Mouse (Mus musculus) hindbrain, postnatal 0 days (tissue): ENCODE measurements around the gene Lysmd1. TPM values are rescaled to one million over a fixed set of nuclear protein-coding genes. Genes with fewer than 3 reads are reported as not detected.
A peak's percentile ranks its signal among the peaks of the same experiment; 100 is the strongest.

Experiments used
- ATAC-seq: fragments of 200-750 bp; cut with Nextera tagmentation; 2 replicates; pipeline ENCODE4 v1.8.0; 2017; ENCODE audit warnings: mild to moderate bottlenecking, moderate TSS enrichment, moderate library complexity
- DNase-seq: peaks from one replicate; pipeline ENCODE4 v3.0.0-alpha.2; 2015; ENCODE audit warnings: low spot score
- H3K27ac ChIP-seq: fragments of 300-500 bp; sonication (generic); 2 replicates; pipeline ENCODE4 v1.5.1; 2014; ENCODE audit warnings: mild to moderate bottlenecking
- H3K27me3 ChIP-seq: fragments of 300-500 bp; sonication (generic); 2 replicates; pipeline ENCODE4 v1.6.1; 2014; ENCODE audit warnings: low read length, mixed read lengths; ENCODE audit not compliant: insufficient read depth
- H3K36me3 ChIP-seq: fragments of 300-500 bp; sonication (generic); 2 replicates; pipeline ENCODE4 v1.6.1; 2014; ENCODE audit warnings: low read length, mixed read lengths; ENCODE audit not compliant: insufficient read depth
- H3K4me1 ChIP-seq: fragments of 300-500 bp; sonication (generic); 2 replicates; pipeline ENCODE4 v1.6.1; 2014; ENCODE audit warnings: antibody characterized with exemption, low read length, mixed read lengths; ENCODE audit not compliant: insufficient read depth
- H3K4me2 ChIP-seq: fragments of 300-500 bp; sonication (generic); 2 replicates; pipeline ENCODE4 v1.6.1; 2014; ENCODE audit warnings: low read depth, mild to moderate bottlenecking, low read length, moderate library complexity, mixed read lengths
- H3K4me3 ChIP-seq: fragments of 300-500 bp; sonication (generic); 2 replicates; pipeline ENCODE4 v1.5.1; 2014; ENCODE audit warnings: low read length
- H3K9ac ChIP-seq: fragments of 300-500 bp; sonication (generic); replicated peaks from 2 replicates; pipeline ENCODE4 v1.6.1; 2014; ENCODE audit warnings: mild to moderate bottlenecking, low read length, moderate library complexity, mixed read lengths
- H3K9me3 ChIP-seq: fragments of 300-500 bp; sonication (generic); 2 replicates; pipeline ENCODE4 v1.6.1; 2016; ENCODE audit warnings: low read length, mixed read lengths
- CTCF ChIP-seq: IDR thresholded peaks from 2 replicates; pipeline ENCODE4 v1.5.1; 2016; ENCODE audit warnings: antibody characterized with exemption, control low read depth, low read depth
- WGBS: fragments of 180-500 bp; shearing (Covaris S2); extraction: QIAGEN DNeasy Blood & Tissue Kit; methylation state at CpG from one replicate; pipeline ENCODE4 v1.1.7; 2014; 5-methylcytosine and 5-hydroxymethylcytosine counted together
- polyA plus RNA-seq: library from polyadenylated mRNA; unstranded; fragments of >200 nt; fragmentation: Nextera tagmentation; extraction: Ambion mirVana; gene quantifications from 2 replicates; pipeline ENCODE4 v1.2.1, GENCODE M21; 2015
- total RNA-seq: library from RNA; depleted of rRNA; stranded (reverse); fragments of >200 nt; gene quantifications from 2 replicates; pipeline ENCODE4 v1.2.3, GENCODE M21; 2014

The Lysmd1 gene
- total and polyA plus RNA-seq, 2 experiments from 2014 or later, result 33.4 to 42.4 TPM

- DNase-seq (no peak), ATAC-seq (no peak)
- no peak for TF ChIP-seq CTCF
- no peak overlapping the region for H3K9ac ChIP-seq
- WGBS, result 50% methylated on average over 3 of the region's 3 CpGs
- H3K9me3 ChIP-seq, result no peaks in the 10 kb centered on the region
- H3K4me2 ChIP-seq, result no peak overlapping the region
- no peaks in the 10 kb centered on the region for H3K4me1 ChIP-seq
- H3K4me3 ChIP-seq, result no peak overlapping the region
- no peak overlapping the region for H3K27ac ChIP-seq
- H3K27me3 ChIP-seq, result no peaks in the 10 kb centered on the region
- no peaks in the 10 kb centered on the region for H3K36me3 ChIP-seq
Observed at GRCm38 (mm10) chr3:95147924-95148323, 14.0 kb downstream of the Lysmd1 start.

DNA sequence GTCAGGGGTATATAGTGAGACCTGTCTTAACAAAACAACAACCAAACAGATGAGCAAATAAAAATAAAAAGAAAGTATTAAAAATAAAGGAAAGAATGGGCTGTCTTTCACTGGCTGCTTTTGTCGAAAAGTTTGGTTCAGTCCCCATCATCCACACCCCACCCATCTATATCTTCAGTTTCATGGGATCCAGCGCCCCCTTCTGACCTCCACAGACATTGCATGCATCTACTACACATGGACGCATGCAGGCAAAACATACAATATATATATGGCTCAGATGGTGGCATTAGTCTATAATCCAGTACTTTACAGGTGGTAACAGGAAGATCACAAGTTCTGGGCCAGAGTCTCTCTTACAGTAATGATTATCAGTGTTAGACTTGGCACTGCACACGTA is 20.0 kb downstream of the Lysmd1 start:
- no peaks in the 10 kb centered on the region for H3K4me1 ChIP-seq
- ATAC-seq, result no peak
- H3K9ac ChIP-seq, result no peak overlapping the region
- no peaks in the 10 kb centered on the region for H3K36me3 ChIP-seq
- H3K9me3 ChIP-seq, result no peaks in the 10 kb centered on the region
- H3K4me3 ChIP-seq, result no peak overlapping the region
- no peaks in the 10 kb centered on the region for H3K27me3 ChIP-seq
- H3K27ac ChIP-seq, result no peak overlapping the region
- peak; percentile 59 for TF ChIP-seq CTCF
- no peak overlapping the region for H3K4me2 ChIP-seq
- no peak for DNase-seq
- 53% methylated on average over 4 of the region's 4 CpGs for WGBS

GRCm38 (mm10) chr3:95159511-95159986 is 25.7 kb downstream of the Lysmd1 start:
- H3K4me2 ChIP-seq, result peak overlapping the region; percentile 83
- H3K9me3 ChIP-seq, result no peaks in the 10 kb centered on the region
- no peaks in the 10 kb centered on the region for H3K27me3 ChIP-seq
- no peaks in the 10 kb centered on the region for H3K36me3 ChIP-seq
- DNase-seq, result no peak
- 20% methylated on average over 8 of the region's 8 CpGs for WGBS
- peak overlapping the region; percentile 93 for H3K4me3 ChIP-seq
- peak overlapping the region; percentile 78 for H3K9ac ChIP-seq
- TF ChIP-seq CTCF, result no peak
- H3K27ac ChIP-seq, result peak overlapping the region; percentile 68
- H3K4me1 ChIP-seq, result peaks cover 14% of the 10 kb centered on the region
- ATAC-seq, result no peak

- peak; percentile 96 for ATAC-seq
- WGBS, result under 1% methylated on average over 66 of the region's 66 CpGs
- TF ChIP-seq CTCF, result no peak
Observed at GRCm38 (mm10) chr3:95159987-95160963, 26.4 kb downstream of the Lysmd1 start, which contains the start of gene Sema6c. Gene Sema6c, plus strand, starts transcription at chr3:95160457.

DNA sequence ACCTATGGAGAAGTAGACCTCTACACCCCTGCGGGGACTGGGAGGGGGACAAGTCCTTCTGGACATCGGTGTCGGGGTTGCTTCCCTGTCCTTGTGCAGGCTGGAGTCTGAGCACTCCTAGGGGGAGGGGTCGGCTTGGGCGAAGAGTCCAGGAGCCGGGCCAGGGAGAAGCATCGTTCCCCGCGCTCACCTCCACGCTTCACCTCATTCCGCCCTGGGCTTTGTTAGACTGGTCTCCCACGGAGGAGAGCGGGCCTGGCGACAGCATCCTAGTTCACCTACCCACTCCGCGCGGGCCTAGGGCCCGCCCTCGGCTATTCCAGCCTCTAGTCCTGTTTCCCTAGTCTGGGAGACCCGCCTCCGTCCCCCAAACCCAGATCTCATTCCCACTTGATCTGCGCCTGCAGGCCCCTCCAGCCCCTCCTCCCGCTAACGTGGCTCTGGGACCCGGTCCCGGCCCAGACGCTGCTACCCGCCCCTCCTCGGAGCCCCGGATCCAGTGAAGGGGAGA is 27.2 kb downstream of the Lysmd1 start:
- H3K4me1 ChIP-seq, result peaks cover 14% of the 10 kb centered on the region
- H3K9ac ChIP-seq, result peak overlapping the region; percentile 78
- no peak for TF ChIP-seq CTCF
- H3K4me2 ChIP-seq, result peak overlapping the region; percentile 83
- peak overlapping the region; percentile 93 for H3K4me3 ChIP-seq
- peak overlapping the region; percentile 68 for H3K27ac ChIP-seq
- no peaks in the 10 kb centered on the region for H3K27me3 ChIP-seq
- H3K36me3 ChIP-seq, result peaks cover 1% of the 10 kb centered on the region; the same call in 1 of the 2 replicates
- H3K9me3 ChIP-seq, result no peaks in the 10 kb centered on the region
- 1% methylated on average over 29 of the region's 30 CpGs for WGBS
- ATAC-seq (peak; percentile 5), DNase-seq (peak; percentile 46)

More at GRCm38 (mm10) chr3:95159987-95160963, 26.4 kb downstream of the Lysmd1 start, which contains the start of gene Sema6c:
- peak; percentile 95 for DNase-seq
- peak within 1 kb of the TSS; percentile 78 for H3K9ac ChIP-seq
- peaks cover 14% of the 10 kb centered on the region for H3K4me1 ChIP-seq
- no peaks in the 10 kb centered on the region for H3K36me3 ChIP-seq
- no peaks in the 10 kb centered on the region for H3K27me3 ChIP-seq
- peak within 1 kb of the TSS; percentile 68 for H3K27ac ChIP-seq
- no peaks in the 10 kb centered on the region for H3K9me3 ChIP-seq
- H3K4me3 ChIP-seq, result peak within 1 kb of the TSS; percentile 93
- H3K4me2 ChIP-seq, result peak within 1 kb of the TSS; percentile 83

GRCm38 (mm10) chr3:95161618-95162344 is 27.9 kb downstream of the Lysmd1 start:
- H3K27me3 ChIP-seq, result no peaks in the 10 kb centered on the region
- peak overlapping the region; percentile 93 for H3K4me3 ChIP-seq
- no peaks in the 10 kb centered on the region for H3K9me3 ChIP-seq
- no peak for ATAC-seq
- peak overlapping the region; percentile 78 for H3K9ac ChIP-seq
- DNase-seq, result peak; percentile 27
- TF ChIP-seq CTCF, result no peak
- peak overlapping the region; percentile 68 for H3K27ac ChIP-seq
- peaks cover 14% of the 10 kb centered on the region for H3K4me1 ChIP-seq
- peaks cover 4% of the 10 kb centered on the region; the same call in 1 of the 2 replicates for H3K36me3 ChIP-seq
- 3% methylated on average over 9 of the region's 9 CpGs for WGBS
- peak overlapping the region; percentile 83 for H3K4me2 ChIP-seq
